Mouse (Mus musculus) heart, embryonic 16.5 days (tissue): ENCODE data around the gene Dlgap3. TPM values are rescaled to one million over a fixed set of nuclear protein-coding genes. Genes with fewer than 3 reads are reported as not detected.

ENCODE experiments used
- ATAC-seq: fragments of 200-750 bp; cut with Nextera tagmentation; replicated peaks from 2 replicates; pipeline ENCODE4 v1.8.0; 2017; ENCODE audit warnings: moderate number of reproducible peaks; ENCODE audit not compliant: insufficient read depth, low FRiP score; ENCODE audit errors: extremely low read depth
- H3K27ac ChIP-seq: fragments of 300-500 bp; sonication (generic); 2 replicates; pipeline ENCODE4 v1.5.1; 2014; ENCODE audit warnings: mild to moderate bottlenecking, low read length, control low read depth, moderate library complexity
- H3K27me3 ChIP-seq: fragments of 300-500 bp; sonication (generic); 2 replicates; pipeline ENCODE4 v1.6.1; 2014; ENCODE audit warnings: low read length, mixed read lengths; ENCODE audit not compliant: control insufficient read depth, insufficient read depth
- H3K36me3 ChIP-seq: fragments of 300-500 bp; sonication (generic); 2 replicates; pipeline ENCODE4 v1.6.1; 2014; ENCODE audit not compliant: control insufficient read depth, insufficient read depth
- H3K4me1 ChIP-seq: fragments of 300-500 bp; sonication (generic); 2 replicates; pipeline ENCODE4 v1.6.1; 2014; ENCODE audit warnings: low read length, mixed read lengths; ENCODE audit not compliant: control insufficient read depth, insufficient read depth
- H3K4me2 ChIP-seq: fragments of 300-500 bp; sonication (generic); 2 replicates; pipeline ENCODE4 v1.6.1; 2014; ENCODE audit warnings: low read depth, mild to moderate bottlenecking, control low read depth, low read length
- H3K4me3 ChIP-seq: fragments of 300-500 bp; sonication (generic); 2 replicates; pipeline ENCODE4 v1.5.1; 2014; ENCODE audit warnings: mild to moderate bottlenecking, control low read depth, low read length
- H3K9ac ChIP-seq: fragments of 300-500 bp; sonication (generic); 2 replicates; pipeline ENCODE4 v1.6.1; 2014; ENCODE audit warnings: low read length, control low read depth
- H3K9me3 ChIP-seq: fragments of 300-500 bp; sonication (generic); replicated peaks from 2 replicates; pipeline ENCODE4 v1.6.1; 2016; ENCODE audit warnings: low read length; ENCODE audit not compliant: control insufficient read depth
- WGBS: fragments of 180-500 bp; shearing (Covaris S2); extraction: QIAGEN DNeasy Blood & Tissue Kit; methylation state at CpG from one replicate; pipeline ENCODE4 v1.1.7; 2014; 5-methylcytosine and 5-hydroxymethylcytosine counted together
- polyA plus RNA-seq: library from polyadenylated mRNA; unstranded; fragments of >200 nt; fragmentation: Nextera tagmentation; extraction: Ambion mirVana; gene quantifications from 2 replicates; pipeline ENCODE4 v1.2.1, GENCODE M21; 2015

The Dlgap3 gene
- polyA plus RNA-seq, 1 experiment from 2014 or later, result 0.39 TPM

- H3K27ac ChIP-seq, result no peak overlapping the region
- 12% methylated on average over 19 of the region's 19 CpGs for WGBS
- no peaks in the 10 kb centered on the region; the same call in 1 of the 2 replicates for H3K9me3 ChIP-seq
- H3K9ac ChIP-seq, result no peak overlapping the region
- H3K4me2 ChIP-seq, result no peak overlapping the region
- no peaks in the 10 kb centered on the region for H3K36me3 ChIP-seq
- H3K4me1 ChIP-seq, result no peaks in the 10 kb centered on the region
- no peak overlapping the region for H3K4me3 ChIP-seq
- peaks cover 2% of the 10 kb centered on the region; the same call in 1 of the 2 replicates for H3K27me3 ChIP-seq
- ATAC-seq, result no peak
These were observed 10.8 kb downstream of the Dlgap3 start for GRCm38 (mm10) chr4:127179469-127180449.

DNA sequence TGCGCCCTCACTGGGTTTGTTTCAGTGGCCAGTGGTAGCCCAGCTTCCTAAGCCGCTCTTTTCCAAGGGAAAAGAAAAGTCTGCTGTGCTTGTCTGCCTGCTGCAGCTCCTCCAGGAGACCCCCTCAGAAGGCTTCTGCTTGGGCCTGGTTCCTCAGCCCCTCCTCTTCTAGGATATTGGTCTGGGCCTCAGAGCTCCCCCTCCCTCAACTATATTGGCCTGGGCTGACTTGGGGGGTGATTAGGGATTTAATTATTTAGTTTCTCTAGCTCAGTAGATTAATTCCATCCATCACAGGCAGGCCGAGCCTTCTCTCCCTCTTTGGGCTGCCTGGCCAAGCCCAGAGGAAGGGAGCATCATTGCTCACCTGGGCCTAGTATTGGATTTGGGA is 11.4 kb downstream of the Dlgap3 start:
- no peak overlapping the region for H3K4me3 ChIP-seq
- H3K9me3 ChIP-seq, result no peaks in the 10 kb centered on the region; the same call in 1 of the 2 replicates
- H3K4me1 ChIP-seq, result no peaks in the 10 kb centered on the region
- ATAC-seq, result no peak
- H3K27me3 ChIP-seq, result peaks cover 2% of the 10 kb centered on the region; the same call in 1 of the 2 replicates
- WGBS, result 68% methylated on average over 3 of the region's 3 CpGs
- no peak overlapping the region for H3K4me2 ChIP-seq
- no peak overlapping the region for H3K27ac ChIP-seq
- no peak overlapping the region for H3K9ac ChIP-seq
- no peaks in the 10 kb centered on the region for H3K36me3 ChIP-seq

- no peak for ATAC-seq
- Histone ChIP-seq H3K36me3 (no peaks in the 10 kb centered on the region), H3K4me1 (no peaks in the 10 kb centered on the region), H3K4me3 (no peak overlapping the region), H3K9me3 (no peaks in the 10 kb centered on the region; the same call in 1 of the 2 replicates), H3K27ac (no peak overlapping the region), H3K27me3 (peaks cover 2% of the 10 kb centered on the region; the same call in 1 of the 2 replicates), H3K4me2 (no peak overlapping the region), H3K9ac (no peak overlapping the region)
- 77% methylated on average over 9 of the region's 9 CpGs for WGBS
These were observed 12.0 kb downstream of the Dlgap3 start for GRCm38 (mm10) chr4:127181010-127181409.

DNA sequence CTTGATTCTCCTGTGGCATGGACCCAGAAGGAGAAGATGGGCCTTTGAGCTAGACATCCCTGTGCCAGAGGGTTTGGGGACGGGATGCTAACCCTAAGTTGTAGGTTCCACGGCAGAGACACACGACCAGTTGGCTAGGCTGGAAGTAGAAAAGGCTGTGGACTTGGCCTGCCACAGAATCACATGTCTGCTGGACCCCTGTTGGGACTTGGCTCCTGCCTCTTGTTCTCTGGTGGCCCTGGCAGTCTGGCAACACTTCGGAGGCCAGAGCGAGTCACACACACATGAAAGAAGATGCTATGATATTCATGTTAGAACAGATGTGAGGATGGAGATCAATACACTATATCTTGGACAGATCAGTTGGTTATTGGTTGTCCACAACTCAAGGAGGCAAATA is 14.9 kb downstream of the Dlgap3 start:
- Histone ChIP-seq H3K4me3 (no peak overlapping the region), H3K36me3 (no peaks in the 10 kb centered on the region), H3K9me3 (no peaks in the 10 kb centered on the region; the same call in 1 of the 2 replicates), H3K4me2 (no peak overlapping the region), H3K4me1 (no peaks in the 10 kb centered on the region), H3K27ac (no peak overlapping the region), H3K27me3 (peaks cover 3% of the 10 kb centered on the region; the same call in 1 of the 2 replicates), H3K9ac (no peak overlapping the region)
- 81% methylated on average over 5 of the region's 5 CpGs for WGBS
- no peak for ATAC-seq

DNA sequence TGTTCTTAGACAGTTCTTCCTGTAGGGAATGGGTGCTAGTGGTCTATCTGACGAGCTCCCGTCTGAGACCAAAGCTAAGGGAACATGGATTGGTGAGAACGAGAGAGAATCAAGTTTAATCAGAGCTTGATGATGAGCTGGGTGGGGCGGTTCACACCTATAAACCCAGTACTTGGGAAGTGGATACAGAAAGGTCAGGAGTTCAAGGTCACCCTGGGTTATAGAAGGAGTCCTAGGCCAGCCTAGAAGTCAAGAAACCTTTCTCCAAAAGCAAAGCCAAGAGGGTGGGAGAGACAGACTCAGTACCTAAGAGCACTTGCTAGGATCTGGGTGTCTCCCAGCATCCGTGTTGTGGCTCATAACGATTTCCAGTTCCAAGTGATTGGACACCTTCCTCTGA is 21.9 kb downstream of the Dlgap3 start:
- no peak overlapping the region for H3K9ac ChIP-seq
- H3K27me3 ChIP-seq, result peaks cover 3% of the 10 kb centered on the region; the same call in 1 of the 2 replicates
- H3K27ac ChIP-seq, result no peak overlapping the region
- H3K4me2 ChIP-seq, result no peak overlapping the region
- no peaks in the 10 kb centered on the region; the same call in 1 of the 2 replicates for H3K4me1 ChIP-seq
- H3K4me3 ChIP-seq, result no peak overlapping the region
- no peaks in the 10 kb centered on the region for H3K9me3 ChIP-seq
- WGBS, result 82% methylated on average over 6 of the region's 6 CpGs
- ATAC-seq, result no peak
- H3K36me3 ChIP-seq, result no peaks in the 10 kb centered on the region

DNA sequence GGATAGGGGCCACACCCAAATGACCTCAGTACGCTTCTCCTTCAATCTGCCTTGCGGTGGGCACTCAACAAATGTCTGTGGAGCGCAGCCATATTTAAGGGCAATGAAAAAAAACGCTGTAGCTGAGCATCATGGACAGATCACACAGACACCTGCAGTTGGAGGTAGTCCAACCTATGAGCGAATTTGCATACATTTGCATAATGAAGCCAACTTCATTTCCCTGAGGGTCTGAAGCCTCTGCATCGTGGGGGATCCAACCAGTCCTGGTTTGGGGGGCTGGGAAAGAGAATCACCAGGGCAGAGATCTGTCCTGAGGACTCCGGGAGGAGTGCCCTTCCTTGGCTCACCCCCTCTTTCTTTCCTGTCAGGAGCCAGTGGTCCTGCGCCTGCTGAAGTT is 23.7 kb downstream of the Dlgap3 start:
- H3K27me3 ChIP-seq, result peaks cover 3% of the 10 kb centered on the region; the same call in 1 of the 2 replicates
- H3K9me3 ChIP-seq, result no peaks in the 10 kb centered on the region
- no peak for ATAC-seq
- H3K36me3 ChIP-seq, result no peaks in the 10 kb centered on the region
- no peak overlapping the region for H3K9ac ChIP-seq
- H3K27ac ChIP-seq, result no peak overlapping the region
- no peaks in the 10 kb centered on the region; the same call in 1 of the 2 replicates for H3K4me1 ChIP-seq
- 64% methylated on average over 8 of the region's 8 CpGs for WGBS
- H3K4me2 ChIP-seq, result no peak overlapping the region
- H3K4me3 ChIP-seq, result no peak overlapping the region

GRCm38 (mm10) chr4:127193378-127194155 is 24.6 kb downstream of the Dlgap3 start:
- no peak overlapping the region for H3K4me2 ChIP-seq
- peaks cover 1% of the 10 kb centered on the region; the same call in 1 of the 2 replicates for H3K27me3 ChIP-seq
- WGBS, result 53% methylated on average over 14 of the region's 14 CpGs
- no peaks in the 10 kb centered on the region for H3K9me3 ChIP-seq
- no peak overlapping the region for H3K27ac ChIP-seq
- no peaks in the 10 kb centered on the region for H3K36me3 ChIP-seq
- ATAC-seq, result no peak
- H3K4me3 ChIP-seq, result no peak overlapping the region
- H3K9ac ChIP-seq, result no peak overlapping the region
- no peaks in the 10 kb centered on the region; the same call in 1 of the 2 replicates for H3K4me1 ChIP-seq

DNA sequence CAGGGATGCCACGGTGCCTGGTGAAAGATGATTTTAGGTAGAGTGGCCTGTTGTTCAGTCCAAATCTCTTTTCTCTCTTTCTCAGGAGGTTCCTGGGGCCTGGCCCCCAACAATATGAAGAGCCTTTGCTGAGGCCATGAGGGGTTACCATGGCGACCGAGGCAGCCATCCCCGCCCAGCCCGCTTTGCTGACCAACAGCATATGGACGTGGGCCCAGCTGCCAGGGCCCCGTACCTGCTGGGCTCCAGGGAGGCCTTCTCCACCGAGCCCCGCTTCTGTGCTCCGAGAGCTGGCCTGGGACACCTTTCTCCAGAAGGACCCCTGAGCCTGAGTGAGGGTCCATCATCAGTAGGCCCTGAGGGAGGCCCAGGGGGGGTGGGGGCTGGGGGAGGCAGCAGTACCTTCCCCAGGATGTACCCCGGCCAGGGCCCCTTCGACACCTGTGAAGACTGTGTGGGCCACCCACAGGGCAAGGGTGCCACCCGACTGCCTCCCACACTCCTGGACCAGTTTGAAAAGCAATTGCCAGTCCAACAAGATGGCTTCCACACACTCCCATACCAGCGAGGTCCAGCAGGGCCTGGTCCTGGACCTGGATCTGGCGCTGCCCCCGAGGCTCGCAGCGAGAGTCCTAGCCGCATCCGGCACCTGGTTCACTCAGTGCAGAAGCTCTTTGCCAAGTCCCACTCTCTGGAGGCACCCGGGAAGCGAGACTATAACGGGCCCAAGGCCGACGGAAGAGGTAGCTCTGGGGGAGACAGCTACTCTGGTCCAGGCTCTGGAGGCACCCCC is 25.7 kb downstream of the Dlgap3 start:
- no peak for ATAC-seq
- WGBS, result 86% methylated on average over 25 of the region's 25 CpGs

More for the DNA sequence above, 25.7 kb downstream of the Dlgap3 start:
- no peaks in the 10 kb centered on the region for H3K27me3 ChIP-seq
- H3K9ac ChIP-seq, result no peak overlapping the region
- no peak overlapping the region for H3K27ac ChIP-seq
- no peaks in the 10 kb centered on the region; the same call in 1 of the 2 replicates for H3K4me1 ChIP-seq
- no peaks in the 10 kb centered on the region for H3K9me3 ChIP-seq
- H3K36me3 ChIP-seq, result no peaks in the 10 kb centered on the region
- no peak overlapping the region for H3K4me3 ChIP-seq
- no peak overlapping the region for H3K4me2 ChIP-seq
